Mouse (Mus musculus): Measurements from ENCODE around the gene Alg5. TPM values are rescaled to one million over a fixed set of nuclear protein-coding genes. Genes with fewer than 3 reads are reported as not detected.

Gene Alg5
- polyA plus RNA-seq (2015; fragmentation: Nextera tagmentation; extraction: Ambion mirVana): 38.2 and 49.3 TPM in 2 replicates

DNA sequence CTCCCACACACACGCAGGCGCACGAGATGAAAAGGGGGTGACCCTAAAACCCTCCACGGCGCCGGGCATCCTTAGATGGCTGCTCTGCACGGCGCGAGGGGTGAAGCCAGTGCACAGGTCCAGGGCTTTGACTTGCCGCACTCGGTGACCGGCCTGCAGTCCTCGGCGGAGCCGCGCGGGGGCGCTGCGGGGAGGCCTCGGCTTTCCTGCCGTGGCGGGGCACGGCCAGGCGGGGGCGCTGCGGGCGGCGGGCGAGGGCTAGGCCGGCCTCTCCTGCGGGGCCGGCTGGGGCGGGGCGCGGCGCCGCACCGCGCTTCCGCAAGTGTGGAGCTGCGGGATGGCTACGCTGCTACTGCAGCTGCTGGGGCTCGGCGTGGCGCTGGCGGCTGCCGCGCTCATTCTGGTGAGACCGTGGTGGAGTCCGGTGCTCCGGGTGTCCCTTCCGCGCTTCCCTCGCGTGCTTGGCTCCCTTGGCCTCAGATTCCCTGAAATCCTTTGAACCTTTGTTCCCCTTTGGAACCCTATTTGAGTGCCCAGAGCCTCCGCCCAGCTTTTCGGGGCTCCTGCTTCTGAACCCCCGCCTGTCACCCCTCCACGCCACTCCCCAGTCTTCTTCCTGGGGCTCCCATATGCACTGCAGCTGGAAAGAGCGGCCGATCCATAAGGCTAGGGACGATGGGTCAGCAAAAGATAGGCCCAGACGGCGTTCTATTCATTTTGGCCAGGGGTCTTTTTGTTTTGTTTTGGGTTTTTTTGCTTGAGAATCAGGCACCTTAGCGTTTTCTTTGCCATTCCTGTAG lies at the start of gene Alg5, which contains the start of gene Exosc8:
Gene Alg5 (plus strand): TSS at position 293 of the 800 bp plus-strand sequence.
Gene Exosc8 (minus strand): TSS at position 147 of the 800 bp plus-strand sequence.

DNA sequence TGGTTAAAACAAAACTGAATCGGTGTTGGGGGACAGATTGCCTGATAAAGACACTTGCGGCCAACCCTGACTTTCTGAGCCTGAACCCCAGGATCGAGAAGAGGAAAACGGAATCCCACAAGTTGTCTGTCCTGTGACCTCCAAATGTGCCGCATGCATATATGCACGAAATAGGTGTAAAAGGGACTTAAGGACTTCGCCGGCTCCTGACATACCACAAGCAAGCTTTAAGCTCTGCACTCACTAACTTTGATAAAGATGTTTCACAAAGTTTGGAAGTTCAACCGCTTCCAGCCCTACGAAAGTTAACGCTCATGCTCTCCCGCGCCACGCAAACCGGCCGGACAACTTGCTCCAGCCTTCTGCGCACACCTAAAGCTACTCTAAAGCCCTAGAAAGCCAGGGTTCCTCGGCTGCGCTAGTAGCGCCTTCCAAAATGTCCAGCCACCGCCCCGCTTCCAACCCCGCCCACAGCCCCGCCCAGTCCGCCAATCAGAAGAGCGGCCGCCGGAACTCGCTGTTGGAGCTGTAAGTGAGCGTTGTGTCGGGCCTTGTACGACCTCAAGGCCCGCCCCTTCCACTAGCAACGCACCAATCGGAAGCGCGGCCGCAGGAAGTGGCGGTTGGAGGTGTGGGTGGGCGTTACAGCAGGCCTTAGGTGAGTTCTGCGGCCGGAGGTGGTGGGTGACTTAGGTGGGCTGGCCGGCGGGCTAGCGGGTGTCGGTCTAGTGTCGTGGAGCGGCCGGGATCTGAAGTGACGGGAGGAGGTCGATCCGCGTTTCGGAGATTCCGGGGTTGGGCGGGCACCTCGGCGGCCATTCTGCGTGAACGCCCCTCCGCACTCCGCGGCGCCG lies 42.9 kb upstream of the Alg5 start, which contains the start of gene Supt20:
Gene Supt20 (plus strand): TSS at position 606 of the 854 bp plus-strand sequence.

DNA sequence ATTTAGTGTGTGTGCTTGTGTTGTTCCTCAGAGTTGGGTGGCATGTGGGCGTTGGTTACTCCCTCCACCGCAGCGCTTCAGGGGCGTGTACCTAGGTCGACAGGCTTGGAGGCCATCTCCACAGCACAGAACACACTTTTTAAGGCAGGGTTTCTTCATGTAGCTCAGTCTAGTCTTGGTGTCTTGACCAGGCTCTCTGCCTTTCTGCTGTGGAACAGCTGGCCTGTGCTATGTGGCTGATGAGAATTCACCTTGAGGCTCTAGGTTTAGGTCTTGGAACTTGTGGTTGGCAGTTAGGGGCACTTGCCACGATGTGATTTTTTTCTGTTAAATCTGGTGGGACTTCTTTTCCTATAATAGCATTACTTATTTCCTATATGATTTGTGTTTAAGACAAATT lies 21.1 kb upstream of the Alg5 start, which contains the start of gene Gm21958:
Gene Gm21958 (minus strand): TSS at position 101 of the 400 bp plus-strand sequence.

DNA sequence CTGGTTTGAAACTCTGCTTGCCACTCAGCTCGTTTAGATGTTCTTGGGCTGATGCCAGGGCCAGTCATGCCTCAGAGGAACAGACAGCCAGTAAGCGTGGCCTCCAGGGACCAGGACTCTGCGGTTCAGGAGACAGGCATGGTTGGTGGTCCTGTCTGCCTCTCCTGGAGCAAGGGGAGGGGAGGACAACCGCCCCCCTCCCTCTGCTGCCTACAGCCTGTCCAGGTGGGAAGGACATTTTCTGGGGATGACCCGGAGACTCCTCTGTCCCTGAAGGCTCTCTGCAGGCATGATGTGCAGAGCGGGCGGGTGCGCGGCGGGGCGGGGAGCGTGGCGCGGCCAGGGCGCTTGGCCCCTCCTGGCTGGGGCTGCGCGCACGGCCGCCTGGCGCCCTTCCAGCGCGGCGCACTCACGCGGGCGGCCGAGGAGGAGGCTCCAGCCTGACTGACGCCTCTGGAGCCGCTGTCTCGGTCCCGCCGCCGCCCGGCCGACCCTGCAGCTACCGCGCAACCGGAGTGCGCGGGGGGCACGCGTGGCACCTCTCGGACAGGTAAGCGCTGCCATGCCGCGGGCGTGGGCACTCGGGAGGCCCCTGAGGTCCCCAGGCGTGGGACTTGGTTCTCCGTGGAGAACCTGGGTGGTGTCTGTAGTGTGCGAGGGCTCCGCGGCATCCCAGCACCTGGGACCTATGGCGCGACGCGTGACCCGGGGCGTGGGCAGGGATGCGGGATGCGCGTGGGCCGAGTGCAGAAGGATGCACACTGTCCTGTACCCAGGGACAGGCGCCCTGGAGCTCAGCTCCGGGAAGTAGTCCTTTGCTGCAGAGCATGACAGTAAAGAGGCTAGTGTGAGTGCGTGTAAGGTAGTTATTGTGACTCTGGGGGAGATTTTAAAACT lies 20.1 kb downstream of the Alg5 start, which contains the start of gene Smad9:
Gene Smad9 (plus strand): TSS at position 438 of the 897 bp plus-strand sequence.

Other genes with a start within 250 kb of the Alg5 start
- gene Supt20, start 42.7 kb upstream of the Alg5 start, polyA plus RNA-seq (2015; fragmentation: Nextera tagmentation; extraction: Ambion mirVana): 36.1 and 37.6 TPM in 2 replicates
- 0.22 TPM in 1 of 2 replicates, not detected in the other for gene Gm21958, start 21.2 kb upstream of the Alg5 start, polyA plus RNA-seq (2015; fragmentation: Nextera tagmentation; extraction: Ambion mirVana)
- gene Exosc8, start 146 bp upstream of the Alg5 start, polyA plus RNA-seq (2015; fragmentation: Nextera tagmentation; extraction: Ambion mirVana): 32.3 and 32.5 TPM in 2 replicates
- 0.04 and 0.06 TPM in 2 replicates for gene Smad9, start 20.0 kb downstream of the Alg5 start, polyA plus RNA-seq (2015; fragmentation: Nextera tagmentation; extraction: Ambion mirVana)
- 29.3 and 34.4 TPM in 2 replicates for gene Rfxap, start 72.3 kb downstream of the Alg5 start, polyA plus RNA-seq (2015; fragmentation: Nextera tagmentation; extraction: Ambion mirVana)
- not detected in 2 replicates for gene Sertm1, start 180.3 kb downstream of the Alg5 start, polyA plus RNA-seq (2015; fragmentation: Nextera tagmentation; extraction: Ambion mirVana)